Comparison of ENCODE assay signal across 9 mouse cellular contexts in genomic region chr4:139580663-139581336, GRCm38 (mm10). TPM values are rescaled to one million over a fixed set of nuclear protein-coding genes. Genes with fewer than 3 reads are reported as not detected.
DNase-seq lines count a peak whose midpoint lies in the region; ATAC-seq and TF ChIP-seq lines count a peak whose summit lies in the region.
"Had no signal": no experiment of that assay in that cellular context is flagged by ENCODE, and none has a peak within 500 bp of the region (broad histone marks: within the 10 kb centered on the region; RNA-seq: fewer than 3 reads in every experiment).

No protein-coding gene starts in this region.

- H3K4me1 ChIP-seq in embryonic facial prominence, embryonic 14.5 days (ENCODE audit: control insufficient read depth, insufficient read depth, low read length): peaks cover 60% of the 10 kb centered on the region
- H3K4me1 ChIP-seq in limb, embryonic 14.5 days (ENCODE audit: control insufficient read depth, insufficient read depth, low read length): peaks cover 56% of the 10 kb centered on the region
- H3K4me1 ChIP-seq in neural tube, embryonic 13.5 days (replicated peaks): peaks cover 100% of the 10 kb centered on the region

- H3K9me3 ChIP-seq in embryonic facial prominence, embryonic 14.5 days (ENCODE audit: control insufficient read depth, low read length): no peaks in the 10 kb centered on the region
- H3K9me3 ChIP-seq in limb, embryonic 14.5 days (ENCODE audit: control insufficient read depth, low read length): no peaks in the 10 kb centered on the region
- H3K9me3 ChIP-seq in neural tube, embryonic 13.5 days: no peaks in the 10 kb centered on the region

- no peaks in the 10 kb centered on the region for H3K27me3 ChIP-seq in embryonic facial prominence, embryonic 14.5 days (replicated peaks; ENCODE audit: control insufficient read depth, insufficient read depth, low read length)
- H3K27me3 ChIP-seq in limb, embryonic 14.5 days (ENCODE audit: control insufficient read depth, insufficient read depth, low read length): no peaks in the 10 kb centered on the region
- H3K27me3 ChIP-seq in neural tube, embryonic 13.5 days: no peaks in the 10 kb centered on the region

- WGBS in embryonic facial prominence, embryonic 14.5 days: 5% methylated on average over 15 of the region's 15 CpGs
- 2% methylated on average over 15 of the region's 15 CpGs for WGBS in limb, embryonic 14.5 days
- WGBS in neural tube, embryonic 13.5 days: 1% methylated on average over 15 of the region's 15 CpGs

- H3K9ac ChIP-seq in embryonic facial prominence, embryonic 14.5 days (ENCODE audit: low read depth, low read length): peak overlapping the region; percentile 63
- peak overlapping the region; percentile 55 for H3K9ac ChIP-seq in limb, embryonic 14.5 days (ENCODE audit: low read depth, low read length, severe bottlenecking)
- H3K9ac ChIP-seq in neural tube, embryonic 13.5 days: peak overlapping the region; percentile 67

- H3K4me2 ChIP-seq in embryonic facial prominence, embryonic 14.5 days (ENCODE audit: low read depth, low read length): peak overlapping the region; percentile 48
- H3K4me2 ChIP-seq in limb, embryonic 14.5 days (replicated peaks; ENCODE audit: low read depth, low read length, severe bottlenecking): peak overlapping the region; percentile 39
- H3K4me2 ChIP-seq in neural tube, embryonic 13.5 days: peak overlapping the region; percentile 89

- H3K4me3 ChIP-seq in embryonic facial prominence, embryonic 14.5 days (ENCODE audit: low read depth, low read length): peak overlapping the region; percentile 19; the same call in 1 of the 2 replicates
- peak overlapping the region; percentile 17 for H3K4me3 ChIP-seq in limb, embryonic 14.5 days (replicated peaks; ENCODE audit: low read length)
- H3K4me3 ChIP-seq in neural tube, embryonic 13.5 days: peak overlapping the region; percentile 18

- no peak for TF ChIP-seq POLR2A in limb, embryonic 14.5 days (IDR thresholded peaks at IDR 0.05; ENCODE audit: borderline replicate concordance, extremely low read depth, insufficient read depth, insufficient read length)

- peak; percentile 51 for DNase-seq in kidney, adult 11 months
- DNase-seq in kidney, adult 18-20 months: no peak
- peak; percentile 89 for DNase-seq in embryonic facial prominence, embryonic 14.5 days (ENCODE audit: low spot score)
- DNase-seq in heart, postnatal 4 days: peak; percentile 73
- DNase-seq in limb, embryonic 14.5 days (ENCODE audit: low spot score): peak; percentile 66
- DNase-seq in left cerebral cortex, adult 18-20 months (ENCODE audit: low spot score in 2 of 2): no peak
- no peak for DNase-seq in ovary, postnatal 36 days (ENCODE audit: low spot score)

- H3K27ac ChIP-seq in embryonic facial prominence, embryonic 14.5 days (replicated peaks; ENCODE audit: low read depth, low read length): peak overlapping the region; percentile 90
- H3K27ac ChIP-seq in limb, embryonic 14.5 days (replicated peaks; ENCODE audit: low read depth, low read length): peak overlapping the region; percentile 82
- H3K27ac ChIP-seq in neural tube, embryonic 13.5 days (replicated peaks): peak overlapping the region; percentile 91

- ATAC-seq in embryonic facial prominence, embryonic 14.5 days (ENCODE audit: low read depth): peak; percentile 76
- ATAC-seq in limb, embryonic 14.5 days (ENCODE audit: low FRiP score, low read depth): peak; percentile 75
- peak; percentile 71 for ATAC-seq in neural tube, embryonic 13.5 days (ENCODE audit: low read depth)

- no peaks in the 10 kb centered on the region for H3K36me3 ChIP-seq in embryonic facial prominence, embryonic 14.5 days (ENCODE audit: control insufficient read depth, insufficient read depth, low read length)
- H3K36me3 ChIP-seq in limb, embryonic 14.5 days (ENCODE audit: control insufficient read depth, insufficient read depth, low read length): 0 out of 2 replicates have a peak, but pooled peaks cover 2% of the 10 kb centered on the region
- H3K36me3 ChIP-seq in neural tube, embryonic 13.5 days: no peaks in the 10 kb centered on the region

RNA-seq across cellular contexts. Expression of gene Gm21969, which starts 22.2 kb away (rescaled TPM):
- polyA plus RNA-seq in embryonic facial prominence, embryonic 14.5 days (2014; fragmentation: Nextera tagmentation; extraction: Ambion mirVana): not detected in 2 replicates
- total RNA-seq in heart, postnatal 4 days (2021): not detected
- 0.03 TPM in 1 of 2 replicates, not detected in the other for polyA plus RNA-seq in limb, embryonic 14.5 days (2012; rRNA removed)
- not detected in 2 replicates for polyA plus RNA-seq in limb, embryonic 14.5 days (2014; fragmentation: Nextera tagmentation; extraction: Ambion mirVana)
- not detected in 2 replicates for polyA plus RNA-seq in neural tube, embryonic 13.5 days (2015; fragmentation: Nextera tagmentation; extraction: Ambion mirVana)
- total RNA-seq in left cerebral cortex, adult 18-20 months (2021): under 1 TPM in 1 of 2 experiments, not detected in 1; 0.12 TPM
- polyA plus RNA-seq: large intestine, adult 2 months had no signal

RNA-seq across cellular contexts. Expression of gene Aldh4a1, which starts 41.9 kb away (rescaled TPM):
- 21.1 and 23.9 TPM in 2 replicates for polyA plus RNA-seq in embryonic facial prominence, embryonic 14.5 days (2014; fragmentation: Nextera tagmentation; extraction: Ambion mirVana)
- total RNA-seq in heart, postnatal 4 days (2021): 10 to 100 TPM; 15.1 to 15.4 TPM
- 21.9 and 25.6 TPM in 2 replicates for polyA plus RNA-seq in limb, embryonic 14.5 days (2012; rRNA removed)
- 21.9 and 23.0 TPM in 2 replicates for polyA plus RNA-seq in limb, embryonic 14.5 days (2014; fragmentation: Nextera tagmentation; extraction: Ambion mirVana)
- polyA plus RNA-seq in neural tube, embryonic 13.5 days (2015; fragmentation: Nextera tagmentation; extraction: Ambion mirVana): 23.6 and 24.5 TPM in 2 replicates
- 10 to 100 TPM; 17.6 to 19.1 TPM for total RNA-seq in left cerebral cortex, adult 18-20 months (2021)

RNA-seq across cellular contexts. Expression of gene Iffo2, which starts 50.5 kb away (rescaled TPM):
- polyA plus RNA-seq in embryonic facial prominence, embryonic 14.5 days (2014; fragmentation: Nextera tagmentation; extraction: Ambion mirVana): 4.8 and 5.8 TPM in 2 replicates
- total RNA-seq in heart, postnatal 4 days (2021): 10 to 100 TPM; 14.2 to 14.6 TPM
- 8.8 and 9.9 TPM in 2 replicates for polyA plus RNA-seq in limb, embryonic 14.5 days (2012; rRNA removed)
- 5.8 and 5.9 TPM in 2 replicates for polyA plus RNA-seq in limb, embryonic 14.5 days (2014; fragmentation: Nextera tagmentation; extraction: Ambion mirVana)
- polyA plus RNA-seq in neural tube, embryonic 13.5 days (2015; fragmentation: Nextera tagmentation; extraction: Ambion mirVana): 4.6 and 5.3 TPM in 2 replicates
- total RNA-seq in left cerebral cortex, adult 18-20 months (2021): 10 to 100 TPM; 18.8 to 19.4 TPM

Comparison
In these comparisons a context has a peak if more than half of its experiments do, and no peak if none do; other contexts are left out.
1. DNase-seq: peak in kidney, adult 11 months (single experiment), embryonic facial prominence, embryonic 14.5 days (single experiment), heart, postnatal 4 days (single experiment) and limb, embryonic 14.5 days (single experiment); none in kidney, adult 18-20 months (single experiment), left cerebral cortex, adult 18-20 months (0 of 2) and ovary, postnatal 36 days (single experiment).
2. H3K4me2 ChIP-seq: peak in every context shown above with its lines; median percentile 89 in neural tube, embryonic 13.5 days; 48 in embryonic facial prominence, embryonic 14.5 days; 39 in limb, embryonic 14.5 days.
3. Peak in every context shown above with its lines, with median percentiles within 50 percentile points of each other: ATAC-seq, H3K27ac ChIP-seq, H3K4me3 ChIP-seq and H3K9ac ChIP-seq.